Mouse (Mus musculus) hindbrain, embryonic 12.5 days (tissue): ENCODE data around the gene Hs3st3a1. TPM values are rescaled to one million over a fixed set of nuclear protein-coding genes. Genes with fewer than 3 reads are reported as not detected.

ENCODE experiments used
- ATAC-seq: fragments of 200-750 bp; cut with Nextera tagmentation; 2 replicates; pipeline ENCODE4 v1.8.0; 2017; ENCODE audit warnings: moderate TSS enrichment; ENCODE audit not compliant: low FRiP score
- H3K27ac ChIP-seq: fragments of 300-500 bp; sonication (generic); 2 replicates; pipeline ENCODE4 v1.5.1; 2016; ENCODE audit warnings: mild to moderate bottlenecking
- H3K27me3 ChIP-seq: fragments of 300-500 bp; sonication (generic); 2 replicates; pipeline ENCODE4 v1.6.1; 2016; ENCODE audit warnings: mild to moderate bottlenecking
- H3K36me3 ChIP-seq: fragments of 300-500 bp; sonication (generic); 2 replicates; pipeline ENCODE4 v1.6.1; 2016; ENCODE audit warnings: mild to moderate bottlenecking
- H3K4me1 ChIP-seq: fragments of 300-500 bp; sonication (generic); 2 replicates; pipeline ENCODE4 v1.6.1; 2016
- H3K4me2 ChIP-seq: fragments of 300-500 bp; sonication (generic); replicated peaks from 2 replicates; pipeline ENCODE4 v1.6.1; 2016; ENCODE audit warnings: mild to moderate bottlenecking
- H3K4me3 ChIP-seq: fragments of 300-500 bp; sonication (generic); 2 replicates; pipeline ENCODE4 v1.5.1; 2016; ENCODE audit warnings: mild to moderate bottlenecking
- H3K9ac ChIP-seq: fragments of 300-500 bp; sonication (generic); 2 replicates; pipeline ENCODE4 v1.6.1; 2016; ENCODE audit warnings: mild to moderate bottlenecking, moderate library complexity
- H3K9me3 ChIP-seq: fragments of 300-500 bp; sonication (generic); replicated peaks from 2 replicates; pipeline ENCODE4 v1.6.1; 2016; ENCODE audit warnings: mild to moderate bottlenecking
- WGBS: fragments of 180-500 bp; shearing (Covaris S2); methylation state at CpG from one replicate; pipeline ENCODE4 v1.1.7; 2016; 5-methylcytosine and 5-hydroxymethylcytosine counted together
- polyA plus RNA-seq: library from polyadenylated mRNA; unstranded; fragments of >200 nt; fragmentation: Nextera tagmentation; extraction: Ambion mirVana; gene quantifications from 2 replicates; pipeline ENCODE4 v1.2.1, GENCODE M21; 2016

Gene Hs3st3a1
- 1.9 and 2.8 TPM in 2 replicates for polyA plus RNA-seq

- H3K4me2 ChIP-seq: peak within 1 kb of the TSS; percentile 98
These were observed at the start of gene Hs3st3a1 for GRCm38 (mm10) chr11:64434611-64435545. TSS of gene Hs3st3a1 (plus strand) at chr11:64435332.

GRCm38 (mm10) chr11:64386333-64386732 lies 48.8 kb upstream of the Hs3st3a1 start:
- Histone ChIP-seq H3K9me3 (no peaks in the 10 kb centered on the region), H3K4me3 (no peak overlapping the region), H3K36me3 (no peaks in the 10 kb centered on the region), H3K4me2 (no peak overlapping the region), H3K27me3 (no peaks in the 10 kb centered on the region), H3K27ac (no peak overlapping the region), H3K9ac (no peak overlapping the region), H3K4me1 (no peaks in the 10 kb centered on the region)
- WGBS: 88% methylated on average over 4 of the region's 4 CpGs
- ATAC-seq: no peak

More at GRCm38 (mm10) chr11:64434611-64435545, at the start of gene Hs3st3a1:
- no peaks in the 10 kb centered on the region for H3K36me3 ChIP-seq
- H3K27me3 ChIP-seq: peaks cover 17% of the 10 kb centered on the region
- H3K4me1 ChIP-seq: peaks cover 12% of the 10 kb centered on the region
- peak within 1 kb of the TSS; percentile 72 for H3K9ac ChIP-seq
- 1% methylated on average over 29 of the region's 36 CpGs for WGBS
- ATAC-seq: peak; percentile 87
- H3K27ac ChIP-seq: peak within 1 kb of the TSS; percentile 69
- no peaks in the 10 kb centered on the region for H3K9me3 ChIP-seq
- peak within 1 kb of the TSS; percentile 58 for H3K4me3 ChIP-seq

GRCm38 (mm10) chr11:64396331-64396881 lies 38.7 kb upstream of the Hs3st3a1 start:
- H3K4me1 ChIP-seq: peaks cover 30% of the 10 kb centered on the region
- no peaks in the 10 kb centered on the region for H3K36me3 ChIP-seq
- peak; percentile 90 for ATAC-seq
- peak overlapping the region; percentile 62; the same call in 1 of the 2 replicates for H3K27ac ChIP-seq
- peaks cover 5% of the 10 kb centered on the region; the same call in 1 of the 2 replicates for H3K27me3 ChIP-seq
- H3K4me3 ChIP-seq: no peak overlapping the region
- no peaks in the 10 kb centered on the region for H3K9me3 ChIP-seq
- WGBS: 5% methylated on average over 7 of the region's 7 CpGs
- no peak overlapping the region for H3K9ac ChIP-seq
- peak overlapping the region; percentile 35 for H3K4me2 ChIP-seq

GRCm38 (mm10) chr11:64396949-64397348 lies 38.2 kb upstream of the Hs3st3a1 start:
- WGBS: 64% methylated on average over 6 of the region's 6 CpGs
- H3K27me3 ChIP-seq: peaks cover 5% of the 10 kb centered on the region; the same call in 1 of the 2 replicates
- H3K36me3 ChIP-seq: no peaks in the 10 kb centered on the region
- H3K4me2 ChIP-seq: peak overlapping the region; percentile 35
- H3K27ac ChIP-seq: 0 out of 2 replicates have a peak overlapping the region, but pooled peaks have one; percentile 62
- no peak overlapping the region for H3K9ac ChIP-seq
- peaks cover 30% of the 10 kb centered on the region for H3K4me1 ChIP-seq
- ATAC-seq: peak; percentile 19; the same call in 1 of the 2 replicates
- no peaks in the 10 kb centered on the region for H3K9me3 ChIP-seq
- H3K4me3 ChIP-seq: no peak overlapping the region

GRCm38 (mm10) chr11:64397612-64398011 lies 37.5 kb upstream of the Hs3st3a1 start:
- H3K4me1 ChIP-seq: peaks cover 30% of the 10 kb centered on the region
- 83% methylated on average over 3 of the region's 3 CpGs for WGBS

GRCm38 (mm10) chr11:64400534-64401093 lies 34.5 kb upstream of the Hs3st3a1 start:
- H3K27me3 ChIP-seq: peaks cover 9% of the 10 kb centered on the region
- no peak for ATAC-seq
- H3K9me3 ChIP-seq: no peaks in the 10 kb centered on the region
- 23% methylated on average over 6 of the region's 6 CpGs for WGBS
- no peak overlapping the region for H3K9ac ChIP-seq
- no peak overlapping the region for H3K4me3 ChIP-seq
- H3K4me1 ChIP-seq: peaks cover 26% of the 10 kb centered on the region
- no peaks in the 10 kb centered on the region for H3K36me3 ChIP-seq
- no peak overlapping the region for H3K27ac ChIP-seq
- no peak overlapping the region for H3K4me2 ChIP-seq

More at GRCm38 (mm10) chr11:64397612-64398011, 37.5 kb upstream of the Hs3st3a1 start:
- no peak overlapping the region for H3K27ac ChIP-seq
- no peak overlapping the region for H3K9ac ChIP-seq
- peaks cover 6% of the 10 kb centered on the region for H3K27me3 ChIP-seq
- no peak overlapping the region for H3K4me3 ChIP-seq
- H3K9me3 ChIP-seq: no peaks in the 10 kb centered on the region
- no peaks in the 10 kb centered on the region for H3K36me3 ChIP-seq
- ATAC-seq: no peak
- H3K4me2 ChIP-seq: no peak overlapping the region

- Histone ChIP-seq H3K27ac (no peak overlapping the region), H3K9me3 (no peaks in the 10 kb centered on the region), H3K4me3 (no peak overlapping the region), H3K4me1 (no peaks in the 10 kb centered on the region), H3K9ac (no peak overlapping the region), H3K36me3 (no peaks in the 10 kb centered on the region), H3K27me3 (no peaks in the 10 kb centered on the region), H3K4me2 (no peak overlapping the region)
- WGBS: 68% methylated on average over 1 of the region's 1 CpGs
- no peak for ATAC-seq
These were observed 16.2 kb upstream of the Hs3st3a1 start for GRCm38 (mm10) chr11:64418969-64419368.

GRCm38 (mm10) chr11:64435546-64436411 lies 647 bp downstream of the Hs3st3a1 start:
- peak; percentile 79 for ATAC-seq
- under 1% methylated on average over 76 of the region's 81 CpGs for WGBS

GRCm38 (mm10) chr11:64436412-64436727 lies 1.2 kb downstream of the Hs3st3a1 start, which contains the start of gene F930015N05Rik:
TSS of gene F930015N05Rik (minus strand) at chr11:64436653.
- no peaks in the 10 kb centered on the region for H3K36me3 ChIP-seq
- peak within 1 kb of the TSS; percentile 98 for H3K4me2 ChIP-seq
- no peaks in the 10 kb centered on the region for H3K9me3 ChIP-seq
- WGBS: under 1% methylated on average over 24 of the region's 24 CpGs
- H3K4me3 ChIP-seq: peak within 1 kb of the TSS; percentile 58
- no peak for ATAC-seq
- peaks cover 17% of the 10 kb centered on the region for H3K27me3 ChIP-seq
- H3K27ac ChIP-seq: peak within 1 kb of the TSS; percentile 69
- peak within 1 kb of the TSS; percentile 72 for H3K9ac ChIP-seq
- peaks cover 12% of the 10 kb centered on the region for H3K4me1 ChIP-seq

More at GRCm38 (mm10) chr11:64435546-64436411, 647 bp downstream of the Hs3st3a1 start:
- Histone ChIP-seq H3K36me3 (no peaks in the 10 kb centered on the region), H3K4me3 (peak overlapping the region; percentile 58), H3K4me1 (peaks cover 12% of the 10 kb centered on the region), H3K9ac (peak overlapping the region; percentile 72), H3K27ac (peak overlapping the region; percentile 69), H3K27me3 (peaks cover 17% of the 10 kb centered on the region), H3K9me3 (no peaks in the 10 kb centered on the region), H3K4me2 (peak overlapping the region; percentile 98)

GRCm38 (mm10) chr11:64436791-64437298 lies 1.7 kb downstream of the Hs3st3a1 start:
- no peak overlapping the region for H3K27ac ChIP-seq
- peak overlapping the region; percentile 98 for H3K4me2 ChIP-seq
- 19% methylated on average over 5 of the region's 5 CpGs for WGBS
- H3K4me3 ChIP-seq: peak overlapping the region; percentile 58
- H3K27me3 ChIP-seq: peaks cover 17% of the 10 kb centered on the region
- no peaks in the 10 kb centered on the region for H3K36me3 ChIP-seq
- no peaks in the 10 kb centered on the region for H3K9me3 ChIP-seq
- ATAC-seq: no peak
- peaks cover 12% of the 10 kb centered on the region for H3K4me1 ChIP-seq
- peak overlapping the region; percentile 72; the same call in 1 of the 2 replicates for H3K9ac ChIP-seq

- H3K9me3 ChIP-seq: no peaks in the 10 kb centered on the region
- WGBS: 41% methylated on average over 3 of the region's 3 CpGs
- H3K4me3 ChIP-seq: no peak overlapping the region
These were observed 2.6 kb downstream of the Hs3st3a1 start for GRCm38 (mm10) chr11:64437721-64438120.

More at GRCm38 (mm10) chr11:64437721-64438120, 2.6 kb downstream of the Hs3st3a1 start:
- Histone ChIP-seq H3K9ac (no peak overlapping the region), H3K36me3 (no peaks in the 10 kb centered on the region), H3K27ac (no peak overlapping the region), H3K4me2 (peak overlapping the region; percentile 30; the same call in 1 of the 2 replicates), H3K4me1 (peaks cover 15% of the 10 kb centered on the region), H3K27me3 (peaks cover 18% of the 10 kb centered on the region)
- ATAC-seq: no peak
